Mouse (Mus musculus): ENCODE measurements around the gene Dppa5a. TPM values are rescaled to one million over a fixed set of nuclear protein-coding genes. Genes with fewer than 3 reads are reported as not detected.

Gene Dppa5a
- not detected in 2 replicates for polyA plus RNA-seq (2021; fragmentation: Nextera tagmentation)
- long read RNA-seq, experiment 1, result 0 reads
- long read RNA-seq, experiment 2, result 0 reads

DNA sequence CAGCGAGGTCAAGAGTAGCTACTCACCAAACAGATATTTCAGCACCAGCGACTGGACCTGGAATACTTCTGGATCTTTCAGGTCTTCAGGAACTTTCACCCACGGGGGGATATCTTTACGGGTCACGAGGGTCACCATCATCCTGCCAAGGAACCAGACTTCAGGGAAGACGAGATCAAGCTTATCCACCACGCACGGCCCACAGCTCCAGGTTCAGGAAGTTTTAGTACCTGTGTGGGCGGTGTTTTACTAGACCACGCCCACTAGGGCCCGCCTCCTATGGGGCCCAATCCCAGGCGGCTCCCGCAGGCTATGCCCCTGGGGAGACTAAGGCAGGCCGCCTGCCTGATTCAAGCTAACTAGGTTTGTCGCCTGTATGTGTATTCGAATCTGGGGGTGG, at the start of gene Dppa5a:
Gene Dppa5a (minus strand): TSS at position 219 of the 400 bp plus-strand sequence.

DNA sequence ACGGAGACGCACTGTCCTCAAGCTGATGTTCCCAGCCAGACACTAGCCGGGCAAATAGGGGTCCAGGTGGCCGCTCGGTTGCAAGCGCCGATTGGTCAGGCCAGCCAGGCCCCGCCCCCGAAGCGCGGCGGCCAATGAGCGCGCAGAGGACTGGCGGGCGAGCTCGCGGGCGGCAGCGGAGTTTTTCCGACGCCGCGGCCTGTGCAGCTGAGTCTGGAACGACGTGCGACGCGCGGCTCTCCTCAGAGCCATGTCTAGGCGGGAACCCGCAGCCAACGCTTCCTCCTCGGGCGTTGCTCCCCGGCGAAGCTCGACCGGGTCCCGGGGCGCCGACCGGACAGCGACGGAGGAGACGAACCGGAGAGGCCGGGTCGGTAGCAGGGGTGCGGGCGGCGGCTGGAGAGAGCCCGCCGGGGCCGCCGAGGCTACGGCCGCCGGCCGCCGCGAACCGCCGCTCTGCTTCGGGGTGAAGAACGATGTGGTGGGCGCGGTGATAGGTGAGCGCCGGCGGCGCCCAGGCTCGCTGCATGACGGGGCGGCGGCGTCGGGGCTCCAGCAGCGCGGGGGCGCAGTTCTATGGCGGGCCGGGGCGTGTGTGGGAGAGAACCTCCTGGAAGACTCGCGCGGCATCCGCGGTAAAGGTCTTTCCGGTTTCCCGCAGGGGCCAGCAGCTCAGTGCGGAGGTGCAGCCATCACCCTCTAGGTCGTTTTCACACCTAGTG, 27.8 kb upstream of the Dppa5a start, which contains the start of gene Ddx43:
Gene Ddx43 (plus strand): TSS at position 148 of the 722 bp plus-strand sequence.

DNA sequence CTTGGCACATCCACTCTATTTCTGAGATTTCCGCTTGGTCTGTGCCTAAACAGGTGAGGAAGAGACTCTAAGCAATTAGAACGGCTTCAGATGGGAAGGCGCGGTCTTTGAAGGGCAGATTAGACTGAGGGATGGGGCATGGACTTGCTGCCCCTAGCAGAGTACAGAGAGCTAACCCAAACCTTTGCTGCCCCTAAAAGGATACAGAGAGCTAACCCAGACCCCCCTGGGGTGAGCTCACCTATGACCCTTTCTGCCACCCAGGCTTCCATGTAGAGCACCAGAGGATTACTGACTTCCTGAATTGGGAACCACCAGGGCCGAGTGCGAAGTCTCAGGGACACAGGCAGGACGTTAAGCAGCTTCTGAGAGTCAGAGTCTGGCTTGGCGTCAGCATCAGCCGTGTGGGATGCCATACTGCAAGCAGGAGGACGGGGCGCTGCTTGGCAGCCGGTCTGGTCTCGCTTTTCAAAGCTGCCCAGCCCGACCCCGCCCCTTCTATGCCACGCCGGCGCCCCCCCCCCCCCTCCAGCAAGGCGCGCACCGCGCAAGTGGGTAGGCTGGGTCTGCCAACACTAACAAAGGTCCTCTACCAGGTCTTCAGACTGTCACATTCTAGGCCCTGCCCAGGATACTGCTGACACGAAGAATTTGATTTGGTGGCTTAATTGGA, 10.3 kb upstream of the Dppa5a start, which contains the start of gene Ooep:
Gene Ooep (minus strand): TSS at position 613 of the 673 bp plus-strand sequence.

DNA sequence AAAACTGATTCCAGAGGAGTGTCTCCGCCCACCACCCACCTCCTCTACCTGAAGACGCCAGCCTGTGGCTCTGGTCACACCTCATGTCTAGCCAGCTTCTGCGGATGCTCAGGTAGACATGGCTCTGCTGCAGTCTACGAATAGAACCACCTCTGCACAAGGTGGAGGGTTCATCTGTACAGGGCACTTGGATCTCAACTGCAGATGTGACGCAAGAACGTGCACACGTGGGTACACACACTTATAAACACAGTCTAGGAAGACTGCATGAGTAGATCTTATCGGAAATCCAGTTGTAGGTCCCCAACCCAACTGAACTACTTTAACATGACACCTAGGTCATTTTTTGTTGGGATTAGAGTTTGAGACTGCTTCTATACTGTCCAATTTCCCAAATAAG, 12.4 kb downstream of the Dppa5a start, which contains the start of gene Gsta2:
Gene Gsta2 (minus strand): TSS at position 178 of the 400 bp plus-strand sequence.

DNA sequence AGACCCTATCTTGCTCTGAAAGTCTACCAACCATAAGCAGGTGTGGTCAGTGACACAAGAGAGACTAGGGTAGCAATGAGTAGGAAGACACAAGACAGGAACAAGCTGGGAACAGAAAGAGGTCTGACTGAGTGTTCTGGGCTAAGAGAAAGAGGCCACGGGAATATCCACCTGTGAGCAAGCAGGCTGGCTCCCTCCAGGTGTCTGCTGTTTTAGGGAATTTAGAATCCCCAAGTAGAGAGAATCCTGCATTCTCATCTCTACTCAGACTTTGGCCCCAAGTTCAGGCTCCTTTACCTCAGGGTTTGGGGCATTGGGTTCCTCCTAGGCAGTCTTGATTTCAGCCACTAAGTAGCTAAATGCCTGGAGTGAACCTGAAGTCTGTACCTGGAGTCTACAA, 40.7 kb downstream of the Dppa5a start, which contains the start of gene Omt2b:
Gene Omt2b (plus strand): TSS at position 301 of the 400 bp plus-strand sequence.

Other genes starting within 250 kb of the Dppa5a start
- gene Gsta4, start 185.4 kb downstream of the Dppa5a start, polyA plus RNA-seq (2021; fragmentation: Nextera tagmentation), result 105 and 108 TPM in 2 replicates
- gene Gsta1, start 137.5 kb downstream of the Dppa5a start, polyA plus RNA-seq (2021; fragmentation: Nextera tagmentation), result not detected in 2 replicates
- not detected in 2 replicates for gene Gm3776, start 111.0 kb downstream of the Dppa5a start, polyA plus RNA-seq (2021; fragmentation: Nextera tagmentation)
- gene Gm10639, start 78.3 kb downstream of the Dppa5a start, polyA plus RNA-seq (2021; fragmentation: Nextera tagmentation), result 0.19 TPM in 1 of 2 replicates, not detected in the other
- not detected in 2 replicates for gene Omt2a, start 53.4 kb downstream of the Dppa5a start, polyA plus RNA-seq (2021; fragmentation: Nextera tagmentation)
- gene Omt2b, start 40.6 kb downstream of the Dppa5a start, polyA plus RNA-seq (2021; fragmentation: Nextera tagmentation), result not detected in 2 replicates
- gene Gsta2, start 12.4 kb downstream of the Dppa5a start, polyA plus RNA-seq (2021; fragmentation: Nextera tagmentation), result 1.1 and 1.4 TPM in 2 replicates
- gene Ooep, start 10.5 kb upstream of the Dppa5a start, polyA plus RNA-seq (2021; fragmentation: Nextera tagmentation), result not detected in 2 replicates
- 0.06 TPM in 1 of 2 replicates, not detected in the other for gene Ddx43, start 27.6 kb upstream of the Dppa5a start, polyA plus RNA-seq (2021; fragmentation: Nextera tagmentation)
- gene Cgas, start 75.1 kb upstream of the Dppa5a start, polyA plus RNA-seq (2021; fragmentation: Nextera tagmentation), result 0.25 and 0.32 TPM in 2 replicates
- gene Mto1, start 80.0 kb upstream of the Dppa5a start, polyA plus RNA-seq (2021; fragmentation: Nextera tagmentation), result 19.6 and 25.4 TPM in 2 replicates
- 1.0 and 1.3 TPM in 2 replicates for gene Gm17324, start 80.6 kb upstream of the Dppa5a start, polyA plus RNA-seq (2021; fragmentation: Nextera tagmentation)
- 1,241 and 1,476 TPM in 2 replicates for gene Eef1a1, start 121.0 kb upstream of the Dppa5a start, polyA plus RNA-seq (2021; fragmentation: Nextera tagmentation)
- gene Slc17a5, start 219.9 kb upstream of the Dppa5a start, polyA plus RNA-seq (2021; fragmentation: Nextera tagmentation), result 12.6 and 16.3 TPM in 2 replicates
- gene Cd109, start 247.4 kb upstream of the Dppa5a start, polyA plus RNA-seq (2021; fragmentation: Nextera tagmentation), result 0.14 and 0.23 TPM in 2 replicates

All from left cerebral cortex, adult 6 months (tissue).